Mouse (Mus musculus) hindbrain, embryonic 15.5 days (tissue): ENCODE measurements around the gene Thrb. TPM values are rescaled to one million over a fixed set of nuclear protein-coding genes. Genes with fewer than 3 reads are reported as not detected.
"Not testable (repeated sequence)": the region's sequence is repeated elsewhere in the genome, so short reads cannot be mapped to it uniquely, and the experiment has no call there.

ENCODE experiments used
- ATAC-seq: fragments of 200-750 bp; cut with Nextera tagmentation; 2 replicates; pipeline ENCODE4 v1.8.0; 2017; ENCODE audit warnings: low read depth, moderate number of reproducible peaks, moderate TSS enrichment; ENCODE audit not compliant: low FRiP score
- H3K27ac ChIP-seq: fragments of 300-500 bp; sonication (generic); replicated peaks from 2 replicates; pipeline ENCODE4 v1.5.1; 2015; ENCODE audit warnings: mild to moderate bottlenecking, inconsistent platforms
- H3K27me3 ChIP-seq: fragments of 300-500 bp; sonication (generic); 2 replicates; pipeline ENCODE4 v1.6.1; 2015; ENCODE audit warnings: control low read depth, inconsistent platforms
- H3K36me3 ChIP-seq: fragments of 300-500 bp; sonication (generic); 2 replicates; pipeline ENCODE4 v1.6.1; 2015; ENCODE audit warnings: control low read depth, inconsistent platforms
- H3K4me1 ChIP-seq: fragments of 300-500 bp; sonication (generic); replicated peaks from 2 replicates; pipeline ENCODE4 v1.6.1; 2015; ENCODE audit warnings: control low read depth, inconsistent platforms
- H3K4me2 ChIP-seq: fragments of 300-500 bp; sonication (generic); 2 replicates; pipeline ENCODE4 v1.6.1; 2015; ENCODE audit warnings: moderate library complexity, mild to moderate bottlenecking, inconsistent platforms
- H3K4me3 ChIP-seq: fragments of 300-500 bp; sonication (generic); 2 replicates; pipeline ENCODE4 v1.5.1; 2015; ENCODE audit warnings: mild to moderate bottlenecking, inconsistent platforms
- H3K9ac ChIP-seq: fragments of 300-500 bp; sonication (generic); 2 replicates; pipeline ENCODE4 v1.6.1; 2015; ENCODE audit warnings: inconsistent platforms
- H3K9me3 ChIP-seq: fragments of 300-500 bp; sonication (generic); 2 replicates; pipeline ENCODE4 v1.6.1; 2016; ENCODE audit warnings: control low read depth, inconsistent platforms
- WGBS: fragments of 180-500 bp; shearing (Covaris S2); methylation state at CpG from one replicate; pipeline ENCODE4 v1.1.7; 2015; 5-methylcytosine and 5-hydroxymethylcytosine counted together
- polyA plus RNA-seq: library from polyadenylated mRNA; unstranded; fragments of >200 nt; fragmentation: Nextera tagmentation; extraction: Ambion mirVana; gene quantifications from 2 replicates; pipeline ENCODE4 v1.2.1, GENCODE M21; 2015

The Thrb gene
- polyA plus RNA-seq, 1 experiment from 2014 or later, result 2.3 TPM

GRCm38 (mm10) chr14:17929585-17929984 lies 269.5 kb downstream of the Thrb start:
- Histone ChIP-seq H3K9me3 (no peaks in the 10 kb centered on the region), H3K4me1 (no peaks in the 10 kb centered on the region), H3K4me2 (no peak overlapping the region), H3K4me3 (no peak overlapping the region), H3K27me3 (no peaks in the 10 kb centered on the region), H3K27ac (no peak overlapping the region), H3K9ac (no peak overlapping the region), H3K36me3 (no peaks in the 10 kb centered on the region)
- ATAC-seq, result no peak
- WGBS, result 69% methylated on average over 5 of the region's 5 CpGs

DNA sequence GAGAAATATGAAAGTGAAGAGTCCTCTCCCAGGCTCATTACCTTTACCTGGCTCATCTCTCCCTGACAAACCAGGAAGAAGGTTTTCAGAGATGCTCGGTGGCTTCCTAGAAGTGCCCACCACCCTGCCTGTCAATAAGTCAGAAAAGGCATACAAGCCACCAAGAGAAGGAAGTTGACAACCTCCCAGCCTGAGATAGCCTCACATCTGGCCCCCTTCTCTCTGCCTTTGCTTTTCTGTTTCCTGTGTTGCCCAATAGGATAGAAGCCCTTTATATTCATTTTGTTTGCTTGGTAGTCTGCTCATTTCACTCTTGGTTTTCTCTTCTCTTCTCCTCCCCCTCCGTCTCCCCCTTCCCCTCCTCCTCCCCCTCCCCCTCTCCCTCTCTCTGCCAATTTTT lies 273.4 kb downstream of the Thrb start:
- Histone ChIP-seq H3K9ac (no peak overlapping the region), H3K27ac (no peak overlapping the region), H3K36me3 (no peaks in the 10 kb centered on the region), H3K4me3 (no peak overlapping the region), H3K4me2 (no peak overlapping the region), H3K4me1 (no peaks in the 10 kb centered on the region), H3K27me3 (no peaks in the 10 kb centered on the region), H3K9me3 (no peaks in the 10 kb centered on the region)
- WGBS, result 69% methylated on average over 2 of the region's 2 CpGs
- no peak for ATAC-seq

DNA sequence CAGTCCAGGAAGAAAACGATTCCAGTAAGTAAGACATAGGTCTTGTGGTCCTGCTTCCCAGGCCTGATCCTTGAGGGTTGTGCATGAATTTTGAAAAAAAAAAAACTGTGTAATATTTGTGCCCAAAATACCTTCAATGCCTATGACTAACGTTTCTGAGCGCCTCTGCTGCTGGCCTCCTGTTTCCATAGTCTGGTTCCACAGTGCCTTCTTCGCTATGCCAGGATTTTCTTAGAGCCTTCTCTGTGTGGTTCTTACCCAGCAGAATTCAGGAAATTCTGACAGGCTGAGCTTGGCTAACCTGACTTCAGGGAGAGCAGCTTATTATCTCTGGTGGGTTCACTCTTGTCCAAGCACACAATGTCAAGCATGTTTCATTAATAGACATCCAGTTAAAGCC lies 274.7 kb downstream of the Thrb start:
- not testable (repeated sequence) for H3K36me3 ChIP-seq, H3K9me3 ChIP-seq, H3K4me2 ChIP-seq, H3K27me3 ChIP-seq, H3K4me3 ChIP-seq, H3K4me1 ChIP-seq, H3K27ac ChIP-seq, ATAC-seq, H3K9ac ChIP-seq
- 86% methylated on average over 4 of the region's 4 CpGs for WGBS

GRCm38 (mm10) chr14:17954038-17954437 lies 294.0 kb downstream of the Thrb start:
- 87% methylated on average over 2 of the region's 2 CpGs for WGBS
- no peaks in the 10 kb centered on the region for H3K27me3 ChIP-seq
- no peak overlapping the region for H3K4me3 ChIP-seq
- H3K4me2 ChIP-seq, result no peak overlapping the region
- no peaks in the 10 kb centered on the region for H3K4me1 ChIP-seq
- no peak overlapping the region for H3K9ac ChIP-seq
- H3K27ac ChIP-seq, result no peak overlapping the region
- ATAC-seq, result no peak
- H3K36me3 ChIP-seq, result no peaks in the 10 kb centered on the region
- H3K9me3 ChIP-seq, result no peaks in the 10 kb centered on the region

GRCm38 (mm10) chr14:17959901-17960300 lies 299.8 kb downstream of the Thrb start:
- no peak overlapping the region for H3K4me3 ChIP-seq
- H3K27ac ChIP-seq, result no peak overlapping the region
- no peak overlapping the region for H3K4me2 ChIP-seq
- no peaks in the 10 kb centered on the region for H3K27me3 ChIP-seq
- H3K9me3 ChIP-seq, result no peaks in the 10 kb centered on the region
- no peaks in the 10 kb centered on the region for H3K36me3 ChIP-seq
- H3K4me1 ChIP-seq, result no peaks in the 10 kb centered on the region
- no peak for ATAC-seq
- 53% methylated on average over 2 of the region's 2 CpGs for WGBS
- H3K9ac ChIP-seq, result no peak overlapping the region

- Histone ChIP-seq H3K36me3 (no peaks in the 10 kb centered on the region), H3K9ac (no peak overlapping the region), H3K9me3 (no peaks in the 10 kb centered on the region), H3K27ac (no peak overlapping the region), H3K27me3 (no peaks in the 10 kb centered on the region), H3K4me3 (no peak overlapping the region), H3K4me2 (no peak overlapping the region), H3K4me1 (no peaks in the 10 kb centered on the region)
- WGBS, result 36% methylated on average over 5 of the region's 5 CpGs
- peak; percentile 85 for ATAC-seq
Observed at GRCm38 (mm10) chr14:17967117-17967726, 307.2 kb downstream of the Thrb start.

GRCm38 (mm10) chr14:17972132-17972531 lies 312.1 kb downstream of the Thrb start:
- Histone ChIP-seq H3K27me3 (no peaks in the 10 kb centered on the region), H3K4me1 (no peaks in the 10 kb centered on the region), H3K4me2 (no peak overlapping the region), H3K9me3 (no peaks in the 10 kb centered on the region), H3K4me3 (no peak overlapping the region), H3K9ac (no peak overlapping the region), H3K36me3 (no peaks in the 10 kb centered on the region), H3K27ac (no peak overlapping the region)
- no peak for ATAC-seq
- WGBS, result 77% methylated on average over 4 of the region's 4 CpGs

- Histone ChIP-seq H3K4me3 (no peak overlapping the region), H3K27me3 (no peaks in the 10 kb centered on the region), H3K4me2 (no peak overlapping the region), H3K27ac (no peak overlapping the region), H3K36me3 (no peaks in the 10 kb centered on the region), H3K9ac (no peak overlapping the region), H3K9me3 (no peaks in the 10 kb centered on the region), H3K4me1 (no peaks in the 10 kb centered on the region)
- no peak for ATAC-seq
- 81% methylated on average over 6 of the region's 6 CpGs for WGBS
Observed at GRCm38 (mm10) chr14:17972665-17973064, 312.6 kb downstream of the Thrb start.

DNA sequence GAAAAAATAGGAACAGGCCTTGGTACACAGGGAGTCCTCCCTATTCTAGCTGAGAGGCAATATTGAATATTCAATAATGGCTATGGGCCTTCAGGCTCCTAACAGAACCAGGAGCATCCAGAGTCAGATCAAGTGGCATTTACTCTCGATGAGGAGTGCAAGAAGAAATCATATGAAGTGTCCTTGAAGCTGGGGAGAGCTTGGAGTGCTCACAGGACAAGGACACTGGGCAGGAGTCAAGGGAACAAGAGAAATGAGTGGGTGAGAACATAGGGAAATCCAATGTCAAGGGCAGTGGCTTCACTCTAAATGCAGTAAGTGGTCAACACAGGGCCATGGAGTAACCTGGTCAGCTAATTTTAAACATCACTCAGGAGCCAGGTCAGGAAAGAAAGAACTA lies 315.7 kb downstream of the Thrb start:
- H3K4me3 ChIP-seq, result no peak overlapping the region
- no peaks in the 10 kb centered on the region for H3K9me3 ChIP-seq
- no peaks in the 10 kb centered on the region for H3K36me3 ChIP-seq
- H3K9ac ChIP-seq, result no peak overlapping the region
- 80% methylated on average over 1 of the region's 1 CpGs for WGBS
- no peak overlapping the region for H3K4me2 ChIP-seq
- no peak overlapping the region for H3K27ac ChIP-seq
- H3K27me3 ChIP-seq, result no peaks in the 10 kb centered on the region
- no peak for ATAC-seq
- H3K4me1 ChIP-seq, result no peaks in the 10 kb centered on the region

- Histone ChIP-seq H3K27me3 (no peaks in the 10 kb centered on the region), H3K4me2 (no peak overlapping the region), H3K4me1 (no peaks in the 10 kb centered on the region), H3K9me3 (no peaks in the 10 kb centered on the region), H3K9ac (no peak overlapping the region), H3K27ac (no peak overlapping the region), H3K36me3 (no peaks in the 10 kb centered on the region), H3K4me3 (no peak overlapping the region)
- no peak for ATAC-seq
Observed at GRCm38 (mm10) chr14:17978259-17978658, 318.2 kb downstream of the Thrb start.

- Histone ChIP-seq H3K27ac (no peak overlapping the region), H3K4me3 (no peak overlapping the region), H3K9ac (no peak overlapping the region), H3K4me1 (no peaks in the 10 kb centered on the region), H3K4me2 (no peak overlapping the region), H3K36me3 (no peaks in the 10 kb centered on the region), H3K27me3 (no peaks in the 10 kb centered on the region), H3K9me3 (no peaks in the 10 kb centered on the region)
- WGBS, result 80% methylated on average over 3 of the region's 3 CpGs
- ATAC-seq, result no peak
Observed at GRCm38 (mm10) chr14:17981258-17981657, 321.2 kb downstream of the Thrb start.

DNA sequence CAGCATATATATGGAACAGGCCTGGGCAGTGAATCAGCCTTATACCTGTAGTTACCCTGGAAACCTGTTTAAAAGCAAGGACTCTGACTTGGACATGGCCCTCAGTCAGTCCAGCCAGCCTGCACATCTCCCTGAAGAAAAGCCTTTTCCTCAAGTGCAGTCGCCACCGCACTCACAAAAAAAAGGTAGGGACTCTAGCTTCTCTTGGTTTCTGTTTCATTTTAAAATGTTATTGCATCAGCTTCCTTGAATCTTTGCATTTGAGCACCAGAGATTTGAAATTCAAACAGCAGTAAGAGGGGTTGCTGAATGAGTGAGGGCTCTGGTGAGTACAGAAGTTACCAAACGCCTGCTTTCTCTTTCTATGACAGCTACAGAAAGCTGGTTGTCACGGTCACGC lies 322.0 kb downstream of the Thrb start:
- Histone ChIP-seq H3K9ac (no peak overlapping the region), H3K9me3 (no peaks in the 10 kb centered on the region), H3K27me3 (no peaks in the 10 kb centered on the region), H3K4me3 (no peak overlapping the region), H3K4me1 (no peaks in the 10 kb centered on the region), H3K36me3 (no peaks in the 10 kb centered on the region), H3K4me2 (no peak overlapping the region), H3K27ac (no peak overlapping the region)
- 90% methylated on average over 5 of the region's 5 CpGs for WGBS
- ATAC-seq, result no peak

GRCm38 (mm10) chr14:17983390-17983789 lies 323.3 kb downstream of the Thrb start:
- Histone ChIP-seq H3K4me2 (no peak overlapping the region), H3K36me3 (no peaks in the 10 kb centered on the region), H3K9ac (no peak overlapping the region), H3K27me3 (no peaks in the 10 kb centered on the region), H3K9me3 (no peaks in the 10 kb centered on the region), H3K4me3 (no peak overlapping the region), H3K27ac (no peak overlapping the region), H3K4me1 (no peaks in the 10 kb centered on the region)
- WGBS, result 86% methylated on average over 3 of the region's 3 CpGs
- no peak for ATAC-seq
